Mouse (Mus musculus): ENCODE results near the gene Tmtc2. TPM values are rescaled to one million over a fixed set of nuclear protein-coding genes. Genes with fewer than 3 reads are reported as not detected.

Gene Tmtc2
- polyA plus RNA-seq, 1 experiment from 2014 or later: 7.8 TPM

- Histone ChIP-seq H3K4me2 (ENCODE audit: low read depth, severe bottlenecking) (no peak overlapping the region), H3K9ac (ENCODE audit: low read length) (no peak overlapping the region), H3K4me3 (ENCODE audit: low read depth, low read length) (no peak overlapping the region), H3K36me3 (ENCODE audit: control insufficient read depth, insufficient read depth, low read length) (no peaks in the 10 kb centered on the region), H3K27ac (replicated peaks; ENCODE audit: low read depth, low read length) (no peak overlapping the region), H3K4me1 (ENCODE audit: control insufficient read depth, insufficient read depth, low read length) (no peaks in the 10 kb centered on the region), H3K27me3 (ENCODE audit: control insufficient read depth, insufficient read depth, low read length) (no peaks in the 10 kb centered on the region), H3K9me3 (ENCODE audit: control insufficient read depth, low read length) (no peaks in the 10 kb centered on the region)
- WGBS: 66% methylated on average over 4 of the region's 4 CpGs
- ATAC-seq (ENCODE audit: insufficient number of reproducible peaks, low FRiP score, low TSS enrichment, low read depth): no peak
- DNase-seq (ENCODE audit: low spot score): no peak
These were observed 384.5 kb downstream of the Tmtc2 start for GRCm38 (mm10) chr10:105189746-105190145.

- no peak overlapping the region for H3K4me2 ChIP-seq (ENCODE audit: low read depth, severe bottlenecking)
- no peak for DNase-seq (ENCODE audit: low spot score)
- no peak overlapping the region for H3K4me3 ChIP-seq (ENCODE audit: low read depth, low read length)
- H3K9me3 ChIP-seq (ENCODE audit: control insufficient read depth, low read length): no peaks in the 10 kb centered on the region
- no peaks in the 10 kb centered on the region for H3K36me3 ChIP-seq (ENCODE audit: control insufficient read depth, insufficient read depth, low read length)
- H3K9ac ChIP-seq (ENCODE audit: low read length): no peak overlapping the region
- no peak overlapping the region for H3K27ac ChIP-seq (replicated peaks; ENCODE audit: low read depth, low read length)
- no peaks in the 10 kb centered on the region for H3K27me3 ChIP-seq (ENCODE audit: control insufficient read depth, insufficient read depth, low read length)
- ATAC-seq (ENCODE audit: insufficient number of reproducible peaks, low FRiP score, low TSS enrichment, low read depth): no peak
- H3K4me1 ChIP-seq (ENCODE audit: control insufficient read depth, insufficient read depth, low read length): no peaks in the 10 kb centered on the region
- 90% methylated on average over 5 of the region's 5 CpGs for WGBS
These were observed 387.6 kb downstream of the Tmtc2 start for GRCm38 (mm10) chr10:105186636-105187035.

- no peak for DNase-seq (ENCODE audit: low spot score)
- Histone ChIP-seq H3K9ac (ENCODE audit: low read length) (no peak overlapping the region), H3K4me1 (ENCODE audit: control insufficient read depth, insufficient read depth, low read length) (no peaks in the 10 kb centered on the region), H3K4me2 (ENCODE audit: low read depth, severe bottlenecking) (no peak overlapping the region), H3K4me3 (ENCODE audit: low read depth, low read length) (no peak overlapping the region), H3K27ac (replicated peaks; ENCODE audit: low read depth, low read length) (no peak overlapping the region), H3K36me3 (ENCODE audit: control insufficient read depth, insufficient read depth, low read length) (no peaks in the 10 kb centered on the region), H3K9me3 (ENCODE audit: control insufficient read depth, low read length) (no peaks in the 10 kb centered on the region), H3K27me3 (ENCODE audit: control insufficient read depth, insufficient read depth, low read length) (no peaks in the 10 kb centered on the region)
- 87% methylated on average over 5 of the region's 5 CpGs for WGBS
- no peak for ATAC-seq (ENCODE audit: insufficient number of reproducible peaks, low FRiP score, low TSS enrichment, low read depth)
These were observed 405.7 kb downstream of the Tmtc2 start for GRCm38 (mm10) chr10:105168443-105169102.

- no peak for ATAC-seq (ENCODE audit: insufficient number of reproducible peaks, low FRiP score, low TSS enrichment, low read depth)
These were observed 409.0 kb downstream of the Tmtc2 start for GRCm38 (mm10) chr10:105165291-105165690.

GRCm38 (mm10) chr10:105153789-105154188, 420.5 kb downstream of the Tmtc2 start:
- no peaks in the 10 kb centered on the region for H3K4me1 ChIP-seq (ENCODE audit: control insufficient read depth, insufficient read depth, low read length)
- no peak overlapping the region for H3K4me2 ChIP-seq (ENCODE audit: low read depth, severe bottlenecking)
- no peak overlapping the region for H3K9ac ChIP-seq (ENCODE audit: low read length)
- no peaks in the 10 kb centered on the region for H3K36me3 ChIP-seq (ENCODE audit: control insufficient read depth, insufficient read depth, low read length)
- no peak overlapping the region for H3K4me3 ChIP-seq (ENCODE audit: low read depth, low read length)
- no peaks in the 10 kb centered on the region for H3K9me3 ChIP-seq (ENCODE audit: control insufficient read depth, low read length)
- DNase-seq (ENCODE audit: low spot score) (no peak), ATAC-seq (ENCODE audit: insufficient number of reproducible peaks, low FRiP score, low TSS enrichment, low read depth) (no peak)
- H3K27ac ChIP-seq (replicated peaks; ENCODE audit: low read depth, low read length): no peak overlapping the region
- no peaks in the 10 kb centered on the region for H3K27me3 ChIP-seq (ENCODE audit: control insufficient read depth, insufficient read depth, low read length)

More at GRCm38 (mm10) chr10:105165291-105165690, 409.0 kb downstream of the Tmtc2 start:
- no peak overlapping the region for H3K4me2 ChIP-seq (ENCODE audit: low read depth, severe bottlenecking)
- no peaks in the 10 kb centered on the region for H3K4me1 ChIP-seq (ENCODE audit: control insufficient read depth, insufficient read depth, low read length)
- H3K27me3 ChIP-seq (ENCODE audit: control insufficient read depth, insufficient read depth, low read length): no peaks in the 10 kb centered on the region
- no peak overlapping the region for H3K4me3 ChIP-seq (ENCODE audit: low read depth, low read length)
- no peaks in the 10 kb centered on the region for H3K36me3 ChIP-seq (ENCODE audit: control insufficient read depth, insufficient read depth, low read length)
- no peak overlapping the region for H3K9ac ChIP-seq (ENCODE audit: low read length)
- H3K9me3 ChIP-seq (ENCODE audit: control insufficient read depth, low read length): no peaks in the 10 kb centered on the region
- 87% methylated on average over 5 of the region's 5 CpGs for WGBS
- no peak for DNase-seq (ENCODE audit: low spot score)
- no peak overlapping the region for H3K27ac ChIP-seq (replicated peaks; ENCODE audit: low read depth, low read length)

- DNase-seq (ENCODE audit: low spot score) (no peak), ATAC-seq (ENCODE audit: insufficient number of reproducible peaks, low FRiP score, low TSS enrichment, low read depth) (no peak)
- Histone ChIP-seq H3K4me2 (ENCODE audit: low read depth, severe bottlenecking) (no peak overlapping the region), H3K4me1 (ENCODE audit: control insufficient read depth, insufficient read depth, low read length) (no peaks in the 10 kb centered on the region), H3K27ac (replicated peaks; ENCODE audit: low read depth, low read length) (no peak overlapping the region), H3K9me3 (ENCODE audit: control insufficient read depth, low read length) (no peaks in the 10 kb centered on the region), H3K9ac (ENCODE audit: low read length) (no peak overlapping the region), H3K4me3 (ENCODE audit: low read depth, low read length) (no peak overlapping the region), H3K27me3 (ENCODE audit: control insufficient read depth, insufficient read depth, low read length) (no peaks in the 10 kb centered on the region), H3K36me3 (ENCODE audit: control insufficient read depth, insufficient read depth, low read length) (no peaks in the 10 kb centered on the region)
- WGBS: 42% methylated on average over 4 of the region's 4 CpGs
These were observed 429.9 kb downstream of the Tmtc2 start for GRCm38 (mm10) chr10:105144382-105144781.

DNA sequence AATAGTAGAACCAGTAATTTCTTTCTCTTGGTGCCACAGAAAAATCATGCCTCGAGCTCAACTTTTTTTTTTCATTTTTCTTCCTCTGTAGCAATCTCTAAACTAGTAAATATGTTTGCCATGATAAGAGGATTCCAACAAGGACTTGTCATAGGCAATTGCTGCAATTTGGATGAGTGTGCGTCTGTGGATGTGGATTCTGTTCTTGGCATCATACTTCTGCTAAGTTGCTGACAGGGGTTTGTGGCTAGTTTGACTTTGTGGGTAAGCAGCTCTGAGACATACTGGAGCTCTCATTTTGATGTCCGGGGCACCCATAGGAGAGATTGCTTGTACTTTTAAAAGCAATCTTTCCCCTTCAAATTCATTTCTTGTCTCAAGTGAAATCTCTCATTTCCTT, 432.1 kb downstream of the Tmtc2 start:
- 93% methylated on average over 3 of the region's 3 CpGs for WGBS
- ATAC-seq (ENCODE audit: insufficient number of reproducible peaks, low FRiP score, low TSS enrichment, low read depth) (no peak), DNase-seq (ENCODE audit: low spot score) (no peak)
- Histone ChIP-seq H3K36me3 (ENCODE audit: control insufficient read depth, insufficient read depth, low read length) (no peaks in the 10 kb centered on the region), H3K4me3 (ENCODE audit: low read depth, low read length) (no peak overlapping the region), H3K27ac (replicated peaks; ENCODE audit: low read depth, low read length) (no peak overlapping the region), H3K27me3 (ENCODE audit: control insufficient read depth, insufficient read depth, low read length) (no peaks in the 10 kb centered on the region), H3K4me2 (ENCODE audit: low read depth, severe bottlenecking) (no peak overlapping the region), H3K9me3 (ENCODE audit: control insufficient read depth, low read length) (no peaks in the 10 kb centered on the region), H3K9ac (ENCODE audit: low read length) (no peak overlapping the region), H3K4me1 (ENCODE audit: control insufficient read depth, insufficient read depth, low read length) (no peaks in the 10 kb centered on the region)
